Mouse (Mus musculus): ENCODE measurements around the gene Zfp740.

GRCm38 (mm10) chr15:102243229-102244190 is 40.5 kb downstream of the Zfp740 start:
- TF ChIP-seq EP300 (IDR thresholded peaks at IDR 0.05; ENCODE audit: low read depth) (no peak), CTCF (IDR thresholded peaks at IDR 0.05; ENCODE audit: low read depth) (no peak)
